Mouse (Mus musculus) left cerebral cortex, adult 11 months (tissue): ENCODE data around the gene Tacc2.
"Not testable (repeated sequence)": the region's sequence is repeated elsewhere in the genome, so short reads cannot be mapped to it uniquely, and the experiment has no call there.

Experiments used
- DNase-seq: peaks from one replicate; pipeline ENCODE4 v3.0.0; 2022; ENCODE audit warnings: low spot score

Tacc2 gene

GRCm38 (mm10) chr7:130653036-130653555 lies 75.9 kb downstream of the Tacc2 start:
- DNase-seq = no peak

DNA sequence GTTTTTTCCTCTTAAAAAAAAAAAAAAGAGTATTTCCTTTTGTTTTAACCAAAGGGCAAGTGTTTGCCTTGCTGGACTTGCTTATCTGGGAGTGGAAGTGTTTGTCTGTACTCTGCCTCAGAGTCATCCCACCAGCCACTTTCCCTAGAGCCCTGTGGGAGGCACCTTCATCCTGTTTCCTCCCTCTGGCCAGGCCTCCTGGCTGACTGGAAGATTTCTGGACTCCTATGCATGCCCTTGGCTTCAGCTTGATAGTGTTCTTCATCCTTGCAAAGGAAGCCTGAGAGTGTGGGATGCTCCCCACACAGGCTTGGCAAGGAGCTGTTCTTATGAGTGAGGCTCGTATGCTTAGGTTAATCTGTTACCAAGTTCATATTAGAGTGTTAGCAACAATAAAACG lies 77.3 kb downstream of the Tacc2 start:
- DNase-seq = no peak

GRCm38 (mm10) chr7:130656965-130657364 lies 79.7 kb downstream of the Tacc2 start:
- no peak for DNase-seq

- no peak for DNase-seq
Observed at GRCm38 (mm10) chr7:130657751-130658150, 80.5 kb downstream of the Tacc2 start.

DNA sequence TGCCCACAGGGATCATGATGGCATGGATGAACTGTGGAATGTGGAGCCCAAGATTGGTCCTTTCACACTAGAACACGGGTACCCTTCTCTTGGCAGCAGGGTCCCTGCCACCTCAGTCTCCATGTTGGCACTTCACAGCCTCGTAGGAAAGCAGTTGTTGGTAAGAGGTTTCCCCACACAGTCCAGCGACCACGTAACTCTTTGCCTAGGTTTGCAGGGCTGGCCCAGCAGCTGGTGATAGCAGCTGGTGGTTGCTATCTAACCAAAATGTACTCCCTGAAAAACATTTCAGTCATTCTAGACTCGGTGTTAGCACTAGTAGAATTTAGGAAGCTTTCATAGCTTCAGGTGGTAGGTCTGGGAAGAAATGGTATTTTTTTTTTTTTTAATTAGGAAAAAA lies 81.9 kb downstream of the Tacc2 start:
- no peak for DNase-seq

DNA sequence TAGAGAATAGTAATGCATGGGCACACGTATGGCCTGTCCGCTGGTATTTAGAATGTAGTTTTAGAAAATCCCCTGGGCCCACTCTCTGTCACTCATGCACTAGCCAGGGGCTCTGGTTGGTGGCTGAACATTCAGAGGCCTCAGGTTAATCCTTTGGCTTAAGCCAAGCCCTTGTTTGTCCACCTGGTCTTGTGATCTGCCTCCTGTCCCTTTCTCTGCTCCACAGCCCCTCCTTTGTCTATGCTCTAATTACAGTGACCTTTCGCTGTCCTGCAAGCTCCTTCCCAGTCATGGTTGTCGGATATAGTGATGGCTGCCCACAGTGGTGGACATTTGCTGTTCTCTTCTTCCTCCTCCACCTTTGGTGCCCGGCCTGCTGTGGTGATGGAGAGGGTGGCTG lies 85.0 kb downstream of the Tacc2 start:
- DNase-seq = no peak

DNA sequence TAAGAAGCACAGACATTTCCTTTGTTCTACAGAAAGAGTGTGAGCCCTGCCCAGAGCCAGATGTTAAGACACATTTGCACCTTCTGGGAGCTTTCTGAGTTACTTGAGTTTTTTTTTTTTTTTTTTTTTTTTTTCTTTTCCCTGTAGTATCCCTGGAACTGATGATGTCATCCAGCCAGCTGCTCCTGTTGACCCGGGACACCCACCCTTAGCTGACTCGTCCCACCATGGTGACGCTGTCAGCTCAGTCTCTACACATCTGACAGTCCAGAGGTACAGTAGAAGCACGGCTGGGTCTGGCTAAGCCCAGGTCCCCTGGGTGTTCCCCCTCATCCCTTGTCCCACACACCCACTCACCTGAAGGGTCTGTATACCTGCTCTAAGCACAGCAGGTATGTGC lies 85.6 kb downstream of the Tacc2 start:
- no peak for DNase-seq

DNA sequence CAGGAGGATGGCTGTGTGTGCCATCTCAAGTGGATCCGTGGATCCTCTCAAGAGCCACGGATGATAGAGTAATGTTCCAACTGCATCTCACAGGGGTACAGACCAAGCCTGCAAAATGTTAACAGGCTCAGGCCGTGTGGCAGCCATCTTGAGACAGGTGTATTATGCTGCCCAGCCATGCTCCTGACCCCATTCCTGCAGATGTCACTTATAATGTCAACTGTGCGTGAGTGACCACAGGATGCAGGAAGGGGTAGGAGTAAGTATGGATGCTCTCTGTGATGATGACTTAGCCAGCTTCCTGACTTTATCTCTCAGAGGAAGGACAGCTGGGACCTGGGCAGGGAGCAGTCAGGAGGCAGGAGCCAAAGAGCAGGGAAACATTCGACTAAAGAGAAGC lies 86.8 kb downstream of the Tacc2 start:
- no peak for DNase-seq

DNA sequence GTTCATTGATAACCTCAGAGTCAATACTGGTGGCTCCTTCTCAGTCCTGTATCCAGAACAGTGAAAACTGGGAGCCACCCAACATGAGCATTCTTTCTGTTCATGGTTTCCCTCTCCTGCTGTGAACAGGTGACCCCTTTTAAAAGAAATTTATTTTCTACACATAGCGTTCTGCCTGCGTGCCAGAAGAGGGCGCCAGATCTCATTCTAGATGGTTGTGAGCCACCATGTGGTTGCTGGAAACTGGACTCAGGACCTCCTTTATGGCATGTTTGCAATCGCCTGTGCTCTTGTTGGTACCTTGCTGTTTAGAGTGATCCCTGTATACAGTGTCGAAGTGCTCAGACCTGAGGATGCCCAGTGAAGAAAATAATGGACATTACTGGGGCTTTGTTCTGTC lies 87.4 kb downstream of the Tacc2 start:
- no peak for DNase-seq

GRCm38 (mm10) chr7:130665358-130665757 lies 88.1 kb downstream of the Tacc2 start:
- no peak for DNase-seq

DNA sequence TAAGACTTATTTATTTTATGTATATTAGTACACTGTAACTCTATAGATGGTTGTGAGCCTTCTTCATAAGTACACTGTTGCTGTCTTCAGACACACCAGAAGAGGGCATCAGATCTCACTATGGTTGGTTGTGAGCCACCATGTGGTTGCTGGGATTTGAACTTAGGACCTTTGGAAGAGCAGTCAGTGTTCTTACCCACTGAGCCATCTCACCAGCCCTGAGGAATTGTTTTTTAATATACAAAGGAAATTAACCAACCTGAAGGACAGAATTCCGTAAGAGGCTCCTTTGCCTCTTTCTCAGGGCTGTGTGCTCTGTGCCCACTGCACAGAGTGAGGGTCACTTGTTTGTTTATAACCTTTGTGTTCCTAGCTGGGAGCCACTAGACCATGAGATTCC lies 90.8 kb downstream of the Tacc2 start:
- DNase-seq = not testable (repeated sequence)

- no peak for DNase-seq
Observed at GRCm38 (mm10) chr7:130668729-130669281, 91.6 kb downstream of the Tacc2 start.

DNA sequence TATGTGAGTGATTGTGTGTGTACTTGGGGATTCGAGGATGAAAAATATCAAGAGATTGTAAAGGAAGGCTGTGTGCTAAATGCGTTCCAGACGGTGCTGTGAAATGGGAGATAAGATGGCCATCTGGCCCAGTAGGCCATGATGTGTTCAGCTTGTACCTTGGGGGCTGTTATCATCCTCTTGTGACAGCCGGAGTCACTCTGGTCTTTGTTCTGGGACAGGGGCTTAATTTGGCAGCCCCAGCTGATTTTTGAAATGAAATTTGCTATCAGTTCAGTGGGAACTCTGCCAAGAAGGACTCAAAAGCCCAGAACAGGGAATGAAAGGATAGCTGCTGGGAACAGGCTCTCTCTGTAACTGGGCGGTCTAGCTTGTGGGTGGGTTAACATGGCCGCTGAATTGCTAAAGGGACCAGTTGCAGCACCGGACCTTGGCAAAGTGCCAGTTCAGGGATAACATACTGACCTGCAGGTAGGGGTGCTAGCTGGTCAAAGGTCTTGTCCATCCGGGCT lies 92.2 kb downstream of the Tacc2 start:
- no peak for DNase-seq

- no peak for DNase-seq
Observed at GRCm38 (mm10) chr7:130670358-130670757, 93.1 kb downstream of the Tacc2 start.

- DNase-seq = no peak
Observed at GRCm38 (mm10) chr7:130671301-130671700, 94.1 kb downstream of the Tacc2 start.

DNA sequence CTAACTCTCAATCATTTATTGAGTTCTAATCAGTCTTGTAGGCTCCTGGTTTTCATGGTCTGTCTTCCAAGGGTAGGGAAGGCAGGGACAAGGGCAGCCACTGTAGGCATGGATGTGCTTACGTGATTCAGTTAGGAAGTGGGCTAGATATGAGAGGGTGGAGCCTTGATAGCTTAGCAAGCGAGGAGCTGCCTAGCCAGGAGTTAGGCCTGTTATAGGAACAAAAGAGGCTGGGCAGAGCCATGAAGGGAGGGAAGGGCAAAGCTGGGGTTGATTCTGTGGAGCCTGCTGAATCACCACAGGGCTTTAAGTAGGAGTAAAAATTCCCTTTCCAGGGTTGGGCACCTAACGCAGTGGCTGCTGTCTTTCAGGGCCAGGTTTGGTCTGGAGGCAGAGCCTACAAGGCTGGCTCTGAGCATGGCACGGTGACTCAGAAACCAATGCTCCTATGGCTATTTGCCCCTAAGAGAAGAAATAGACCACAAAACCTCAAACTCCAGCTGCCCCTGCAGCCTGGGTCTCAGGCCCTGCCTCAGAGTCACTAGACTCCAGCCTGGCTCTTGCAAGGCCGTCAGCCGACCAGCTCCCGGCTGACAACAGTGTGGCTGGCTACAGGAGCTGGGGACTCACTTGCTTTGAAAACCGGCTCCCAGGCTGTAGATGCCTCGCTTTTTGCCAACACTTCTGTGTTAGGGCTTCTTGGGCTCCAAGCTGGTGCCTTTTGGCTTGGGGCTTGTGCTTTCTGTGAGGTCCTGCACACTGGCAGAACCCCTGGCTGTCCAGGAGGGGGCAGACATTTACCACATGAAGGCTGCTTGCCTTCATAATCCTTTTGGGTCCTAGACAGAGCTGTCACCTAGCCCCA lies 96.2 kb downstream of the Tacc2 start:
- peak; percentile 26 for DNase-seq

GRCm38 (mm10) chr7:130674526-130674925 lies 97.3 kb downstream of the Tacc2 start:
- no peak for DNase-seq

DNA sequence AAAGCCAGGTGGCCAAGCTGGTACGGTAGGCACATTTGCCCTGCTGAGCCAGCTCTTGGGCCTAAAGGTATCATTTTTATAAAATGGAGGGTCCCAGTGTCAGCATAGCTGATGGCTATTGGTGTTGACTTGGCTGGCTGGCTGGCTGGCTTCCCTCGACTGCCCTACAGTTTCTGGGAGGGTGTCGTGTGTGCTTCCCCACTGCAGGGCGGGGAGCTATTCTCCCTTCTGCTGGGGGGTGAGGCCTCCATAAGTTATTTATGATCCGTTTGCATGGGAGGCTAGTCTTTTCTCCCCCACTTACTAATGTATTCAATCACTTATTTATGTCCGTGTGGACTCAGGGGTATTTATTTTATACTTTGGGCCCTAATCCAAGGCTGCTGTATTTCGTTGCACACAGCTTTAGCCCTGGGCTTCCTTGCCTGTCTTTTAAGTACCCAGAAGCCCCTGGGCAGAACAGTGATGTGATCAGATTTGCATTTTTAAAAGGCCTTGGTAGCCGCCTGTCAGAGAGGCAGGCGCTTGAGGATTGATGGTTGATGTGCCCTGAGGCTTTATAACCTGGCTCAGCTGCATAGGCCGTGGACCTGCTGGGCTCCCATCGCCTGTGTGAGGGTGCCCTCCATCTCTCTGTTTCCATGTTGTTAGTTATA lies 99.8 kb downstream of the Tacc2 start:
- no peak for DNase-seq

- DNase-seq = no peak
Observed at GRCm38 (mm10) chr7:130677541-130678274, 100.5 kb downstream of the Tacc2 start.

GRCm38 (mm10) chr7:130678414-130678813 lies 101.2 kb downstream of the Tacc2 start:
- DNase-seq = no peak

GRCm38 (mm10) chr7:130681798-130682197 lies 104.6 kb downstream of the Tacc2 start:
- DNase-seq = peak; percentile 72

DNA sequence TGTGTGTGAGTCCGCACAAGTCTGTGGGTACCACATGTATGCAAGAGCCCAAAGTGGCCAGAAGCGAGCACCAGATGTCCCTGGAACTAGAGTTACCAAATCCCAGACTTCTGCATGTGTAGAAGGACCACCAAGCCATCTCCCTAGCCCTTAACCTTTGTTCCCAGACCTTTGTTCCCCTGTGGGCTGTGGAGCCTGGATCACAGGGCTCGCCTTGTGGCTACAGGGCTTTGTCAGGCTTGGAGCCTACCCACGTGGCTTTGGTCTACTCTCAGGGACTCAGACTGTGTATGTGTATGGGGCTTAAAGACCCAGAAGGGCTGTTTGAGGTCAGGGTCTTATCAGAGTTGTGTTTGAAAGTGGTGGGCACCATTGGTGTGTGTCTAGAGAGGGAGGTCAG lies 111.4 kb downstream of the Tacc2 start:
- no peak for DNase-seq
